Mouse (Mus musculus): ENCODE results near the gene F2r.

DNA sequence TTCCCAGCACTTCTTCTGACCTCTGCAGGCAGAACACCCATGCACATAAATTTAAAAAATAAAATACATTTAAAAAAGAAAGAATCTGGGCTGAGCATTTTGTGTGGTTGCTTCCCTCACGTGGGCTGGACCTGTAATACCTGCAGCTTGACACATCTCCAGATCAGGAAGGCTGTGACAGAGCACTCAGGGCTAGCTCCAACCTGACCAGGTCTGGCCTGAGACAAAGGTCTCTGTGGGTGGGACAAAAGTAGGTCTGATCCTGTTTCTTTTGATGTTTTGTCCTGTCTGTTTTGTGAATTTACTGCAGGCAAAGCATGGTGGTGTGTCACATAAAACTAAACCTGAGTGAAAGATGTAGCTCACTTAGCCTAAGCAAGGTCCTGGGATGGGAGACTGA lies 36.4 kb downstream of the F2r start:
- TF ChIP-seq CTCF (IDR thresholded peaks at IDR 0.05; ENCODE audit: low read depth) (no peak), EP300 (IDR thresholded peaks at IDR 0.05; ENCODE audit: low read depth) (no peak)

All from liver, embryonic 14.5 days (tissue).